In the genomic region with DNA sequence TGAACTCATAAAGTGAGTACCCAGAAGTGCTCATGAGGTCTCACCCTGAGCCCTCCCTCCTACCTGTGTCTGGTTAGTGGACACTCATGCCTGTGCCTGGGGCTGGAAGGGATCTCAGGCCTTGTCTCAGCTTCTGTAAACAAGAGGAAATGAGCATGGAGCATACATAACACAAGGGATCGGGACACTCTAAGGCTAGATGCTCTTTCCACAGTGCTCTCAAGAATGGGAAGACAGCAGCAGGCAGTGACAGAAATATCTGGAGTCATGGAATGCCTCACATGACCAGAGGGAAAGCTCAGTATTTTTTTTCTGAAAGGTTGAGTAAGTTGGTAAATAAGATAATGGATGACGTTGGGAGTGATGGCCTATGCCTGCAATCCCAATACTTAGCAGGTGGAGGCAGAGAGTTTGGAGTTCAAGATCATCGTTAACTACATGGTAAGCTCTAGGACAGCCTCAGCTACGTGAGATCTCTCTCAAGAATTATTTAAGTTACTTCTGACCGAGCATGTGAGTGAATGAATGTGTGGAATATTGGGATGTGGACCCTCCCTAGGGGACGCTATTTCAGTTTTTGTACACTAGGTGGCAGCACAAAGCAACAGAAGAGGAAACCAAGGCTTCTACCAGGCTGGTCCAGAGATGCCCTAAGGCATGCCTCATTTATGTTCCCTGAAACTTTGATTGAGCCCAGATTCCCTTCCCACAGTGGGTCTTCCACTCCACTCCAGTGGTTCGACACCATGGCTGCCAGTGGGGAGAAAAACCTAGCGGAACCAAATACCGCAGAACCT, we compare ENCODE assay signal across 7 mouse cellular contexts. TPM values are rescaled to one million over a fixed set of nuclear protein-coding genes. Genes with fewer than 3 reads are reported as not detected.
DNase-seq lines count a peak whose midpoint lies in the region; ATAC-seq and TF ChIP-seq lines count a peak whose summit lies in the region.

No protein-coding gene starts in this region.

- POLR2A ChIA-PET in Patski (lab: Charles Lee), result interaction anchor here (0.9 kb wide), 1 partner anchor 46 kb away, joined by 3 read pairs; no protein-coding TSS in a partner anchor

- ATAC-seq in liver, postnatal 0 days, result peak; percentile 47; the same call in 1 of the 2 replicates
- no peak for ATAC-seq in liver, embryonic 11.5 days (replicated peaks; ENCODE audit: low FRiP score)
- no peak for ATAC-seq in Patski
- peak; percentile 50; the same call in 1 of the 2 replicates for ATAC-seq in midbrain, embryonic 14.5 days (ENCODE audit: low FRiP score, low TSS enrichment)

- H3K27me3 ChIP-seq in liver, postnatal 0 days (ENCODE audit: insufficient read depth, low read length), result peaks cover 24% of the 10 kb centered on the region
- peaks cover 33% of the 10 kb centered on the region for H3K27me3 ChIP-seq in liver, embryonic 11.5 days (replicated peaks; ENCODE audit: control insufficient read depth, insufficient read depth, low read length)
- peaks cover 14% of the 10 kb centered on the region for H3K27me3 ChIP-seq in Patski
- peaks cover 22% of the 10 kb centered on the region for H3K27me3 ChIP-seq in midbrain, embryonic 14.5 days (ENCODE audit: control insufficient read depth, insufficient read depth, low read length)

- H3K4me3 ChIP-seq in liver, postnatal 0 days (ENCODE audit: low read depth, low read length), result no peak overlapping the region
- no peak overlapping the region for H3K4me3 ChIP-seq in liver, embryonic 11.5 days (ENCODE audit: low read depth, low read length)
- no peak overlapping the region for H3K4me3 ChIP-seq in midbrain, embryonic 14.5 days (replicated peaks; ENCODE audit: low read depth, low read length)

- peak; percentile 83 for TF ChIP-seq CTCF in liver, postnatal 0 days (IDR thresholded peaks at IDR 0.05; ENCODE audit: low read depth)
- TF ChIP-seq CTCF in Patski (IDR thresholded peaks at IDR 0.05), result peak; percentile 95

- DNase-seq in liver, postnatal 0 days, result peak; percentile 41
- DNase-seq in liver, embryonic 11.5 days (ENCODE audit: low spot score), result no peak
- no peak for DNase-seq in Patski (ENCODE audit: low read depth, low spot score)
- peak; percentile 84 for DNase-seq in embryo, embryonic 10.5 days (ENCODE audit: low spot score)
- DNase-seq in induced T-regulatory cell, adult 2 months (ENCODE audit: low read depth), result peak; percentile 71
- peak; percentile 91 for DNase-seq in midbrain, embryonic 14.5 days
- no peak for DNase-seq in right cerebral cortex, postnatal 36 days (ENCODE audit: low spot score in 2 of 2)

- in situ Hi-C loops in Patski (cut with MboI; ENCODE audit: low pct_unique_long_range_greater_than_20kb), result loop anchor here (5.0 kb wide), 1 partner anchor 50 kb away; no protein-coding TSS in a partner anchor

- H3K9me3 ChIP-seq in liver, postnatal 0 days (ENCODE audit: low read length), result no peaks in the 10 kb centered on the region
- no peaks in the 10 kb centered on the region for H3K9me3 ChIP-seq in liver, embryonic 11.5 days (ENCODE audit: control insufficient read depth, low read length)
- H3K9me3 ChIP-seq in midbrain, embryonic 14.5 days (ENCODE audit: control insufficient read depth, low read length), result no peaks in the 10 kb centered on the region

- no peak overlapping the region for H3K4me2 ChIP-seq in liver, postnatal 0 days (ENCODE audit: low read depth, low read length)
- H3K4me2 ChIP-seq in liver, embryonic 11.5 days, result no peak overlapping the region
- no peak overlapping the region for H3K4me2 ChIP-seq in midbrain, embryonic 14.5 days (ENCODE audit: low read length)

- CTCF ChIA-PET in Patski (lab: Charles Lee), result interaction anchor here (0.7 to 8.1 kb wide), 19 partner anchors 9 to 104 kb away, joined by 3 to 189 read pairs (median 4); no protein-coding TSS in a partner anchor

- no peaks in the 10 kb centered on the region for H3K4me1 ChIP-seq in liver, postnatal 0 days (ENCODE audit: insufficient read depth)
- no peaks in the 10 kb centered on the region for H3K4me1 ChIP-seq in liver, embryonic 11.5 days (replicated peaks; ENCODE audit: control insufficient read depth, insufficient read depth, low read length)
- H3K4me1 ChIP-seq in midbrain, embryonic 14.5 days (ENCODE audit: control insufficient read depth, insufficient read depth, low read length), result no peaks in the 10 kb centered on the region

- WGBS in liver, postnatal 0 days (ENCODE audit: insufficient replicate concordance), result 27% methylated on average over 9 of the region's 9 CpGs
- WGBS in liver, embryonic 11.5 days, result 27% methylated on average over 9 of the region's 9 CpGs
- 31% methylated on average over 9 of the region's 9 CpGs for WGBS in midbrain, embryonic 14.5 days

- TF ChIP-seq EP300 in liver, postnatal 0 days (IDR thresholded peaks at IDR 0.05; ENCODE audit: low read depth), result no peak

- no peak overlapping the region for H3K9ac ChIP-seq in liver, postnatal 0 days (replicated peaks)
- no peak overlapping the region for H3K9ac ChIP-seq in liver, embryonic 11.5 days (ENCODE audit: low read depth, low read length)
- H3K9ac ChIP-seq in midbrain, embryonic 14.5 days (replicated peaks; ENCODE audit: low read length), result no peak overlapping the region

- H3K36me3 ChIP-seq in liver, postnatal 0 days (replicated peaks; ENCODE audit: insufficient read depth, low read length), result no peaks in the 10 kb centered on the region
- H3K36me3 ChIP-seq in liver, embryonic 11.5 days (ENCODE audit: control insufficient read depth, insufficient read depth, low read length), result no peaks in the 10 kb centered on the region
- no peaks in the 10 kb centered on the region for H3K36me3 ChIP-seq in midbrain, embryonic 14.5 days (ENCODE audit: control insufficient read depth, insufficient read depth, low read length)

- H3K27ac ChIP-seq in liver, postnatal 0 days (ENCODE audit: low read depth), result no peak overlapping the region
- no peak overlapping the region for H3K27ac ChIP-seq in liver, embryonic 11.5 days (ENCODE audit: low read depth, low read length)
- no peak overlapping the region for H3K27ac ChIP-seq in midbrain, embryonic 14.5 days (replicated peaks; ENCODE audit: low read depth, low read length)

RNA-seq across cellular contexts. Expression of gene Mef2d, which starts 49.8 kb away (rescaled TPM):
- polyA plus RNA-seq in liver, postnatal 0 days (2015; fragmentation: Nextera tagmentation; extraction: Ambion mirVana), result 5.7 and 6.4 TPM in 2 replicates
- 27.6 and 28.0 TPM in 2 replicates for polyA plus RNA-seq in liver, embryonic 11.5 days (2014; fragmentation: Nextera tagmentation; extraction: Ambion mirVana)
- 62.7 TPM for polyA plus RNA-seq in Patski (2021)
- 22.3 and 23.7 TPM in 2 replicates for polyA plus RNA-seq in midbrain, embryonic 14.5 days (2014; fragmentation: Nextera tagmentation; extraction: Ambion mirVana)

Comparison
In these comparisons a context has a peak if more than half of its experiments do, and no peak if none do; other contexts are left out.
1. ATAC-seq: peak in liver, postnatal 0 days (single experiment) and midbrain, embryonic 14.5 days (single experiment); none in liver, embryonic 11.5 days (single experiment) and Patski (single experiment).
2. DNase-seq: peak in liver, postnatal 0 days (single experiment), embryo, embryonic 10.5 days (single experiment), induced T-regulatory cell, adult 2 months (single experiment) and midbrain, embryonic 14.5 days (single experiment); none in liver, embryonic 11.5 days (single experiment), Patski (single experiment) and right cerebral cortex, postnatal 36 days (0 of 2).